Mouse (Mus musculus) midbrain, embryonic 16.5 days (tissue): Measurements from ENCODE around the gene Olfr109. TPM values are rescaled to one million over a fixed set of nuclear protein-coding genes. Genes with fewer than 3 reads are reported as not detected.

ENCODE experiments used
- ATAC-seq: fragments of 200-750 bp; cut with Nextera tagmentation; 2 replicates; pipeline ENCODE4 v1.8.0; 2017; ENCODE audit warnings: moderate TSS enrichment
- H3K27ac ChIP-seq: fragments of 300-500 bp; sonication (generic); 2 replicates; pipeline ENCODE4 v1.5.1; 2014; ENCODE audit warnings: mild to moderate bottlenecking, low read length, mixed read lengths
- H3K27me3 ChIP-seq: fragments of 300-500 bp; sonication (generic); 2 replicates; pipeline ENCODE4 v1.6.1; 2014; ENCODE audit warnings: low read depth, low read length, mixed read lengths; ENCODE audit not compliant: control insufficient read depth, insufficient read depth
- H3K36me3 ChIP-seq: fragments of 300-500 bp; sonication (generic); 2 replicates; pipeline ENCODE4 v1.6.1; 2014; ENCODE audit warnings: mild to moderate bottlenecking, low read length, moderate library complexity, mixed read lengths; ENCODE audit not compliant: control insufficient read depth, insufficient read depth
- H3K4me1 ChIP-seq: fragments of 300-500 bp; sonication (generic); 2 replicates; pipeline ENCODE4 v1.6.1; 2014; ENCODE audit warnings: mild to moderate bottlenecking, low read length, mixed read lengths; ENCODE audit not compliant: control insufficient read depth, insufficient read depth
- H3K4me2 ChIP-seq: fragments of 300-500 bp; sonication (generic); 2 replicates; pipeline ENCODE4 v1.6.1; 2014; ENCODE audit warnings: mild to moderate bottlenecking, low read length, mixed read lengths
- H3K4me3 ChIP-seq: fragments of 300-500 bp; sonication (generic); 2 replicates; pipeline ENCODE4 v1.5.1; 2014; ENCODE audit warnings: low read depth, mild to moderate bottlenecking, low read length, moderate library complexity, mixed read lengths
- H3K9ac ChIP-seq: fragments of 300-500 bp; sonication (generic); 2 replicates; pipeline ENCODE4 v1.6.1; 2014; ENCODE audit warnings: low read depth, low read length, mixed read lengths
- H3K9me3 ChIP-seq: fragments of 300-500 bp; sonication (generic); replicated peaks from 2 replicates; pipeline ENCODE4 v1.6.1; 2014; ENCODE audit warnings: mild to moderate bottlenecking, low read length, mixed read lengths; ENCODE audit not compliant: control insufficient read depth, poor library complexity, severe bottlenecking
- WGBS: fragments of 180-500 bp; shearing (Covaris S2); extraction: QIAGEN DNeasy Blood & Tissue Kit; methylation state at CpG from one replicate; pipeline ENCODE4 v1.1.7; 2014; 5-methylcytosine and 5-hydroxymethylcytosine counted together
- polyA plus RNA-seq: library from polyadenylated mRNA; unstranded; fragments of >200 nt; fragmentation: Nextera tagmentation; extraction: Ambion mirVana; gene quantifications from 2 replicates; pipeline ENCODE4 v1.2.1, GENCODE M21; 2015

The Olfr109 gene
- not detected in 2 replicates for polyA plus RNA-seq

- no peak within 1 kb of the TSS for H3K4me2 ChIP-seq
- no peak within 1 kb of the TSS for H3K4me3 ChIP-seq
- H3K9ac ChIP-seq: no peak within 1 kb of the TSS
- H3K27me3 ChIP-seq: no peaks in the 10 kb centered on the region
- no peak for ATAC-seq
- 88% methylated on average over 1 of the region's 1 CpGs for WGBS
- H3K27ac ChIP-seq: no peak within 1 kb of the TSS
- no peaks in the 10 kb centered on the region for H3K4me1 ChIP-seq
- no peaks in the 10 kb centered on the region for H3K36me3 ChIP-seq
- no peaks in the 10 kb centered on the region for H3K9me3 ChIP-seq
These were observed at the start of gene Olfr109 for GRCm38 (mm10) chr17:37458616-37459015. Olfr109 (plus strand) TSS chr17:37458916.

- H3K27ac ChIP-seq: no peak overlapping the region
- H3K27me3 ChIP-seq: no peaks in the 10 kb centered on the region
- no peak for ATAC-seq
- no peaks in the 10 kb centered on the region for H3K36me3 ChIP-seq
- no peaks in the 10 kb centered on the region for H3K4me1 ChIP-seq
- H3K9ac ChIP-seq: no peak overlapping the region
- H3K4me2 ChIP-seq: no peak overlapping the region
- H3K4me3 ChIP-seq: no peak overlapping the region
- no peaks in the 10 kb centered on the region for H3K9me3 ChIP-seq
These were observed 45.3 kb upstream of the Olfr109 start for GRCm38 (mm10) chr17:37413380-37413779.

GRCm38 (mm10) chr17:37445180-37445579, 13.5 kb upstream of the Olfr109 start, which contains the start of gene Olfr108:
Olfr108 (plus strand) TSS chr17:37445480.
- H3K36me3 ChIP-seq: no peaks in the 10 kb centered on the region
- H3K27ac ChIP-seq: no peak within 1 kb of the TSS

GRCm38 (mm10) chr17:37483452-37483851, 24.7 kb downstream of the Olfr109 start, which contains the start of gene H2-M2:
H2-M2 (minus strand) TSS chr17:37483552.
- no peaks in the 10 kb centered on the region for H3K27me3 ChIP-seq
- no peaks in the 10 kb centered on the region for H3K4me1 ChIP-seq
- no peaks in the 10 kb centered on the region for H3K9me3 ChIP-seq
- ATAC-seq: no peak
- H3K27ac ChIP-seq: no peak within 1 kb of the TSS
- no peak within 1 kb of the TSS for H3K4me3 ChIP-seq
- no peaks in the 10 kb centered on the region for H3K36me3 ChIP-seq
- no peak within 1 kb of the TSS for H3K4me2 ChIP-seq
- H3K9ac ChIP-seq: no peak within 1 kb of the TSS
- WGBS: 86% methylated on average over 2 of the region's 2 CpGs

More at GRCm38 (mm10) chr17:37445180-37445579, 13.5 kb upstream of the Olfr109 start, which contains the start of gene Olfr108:
- Histone ChIP-seq H3K27me3 (no peaks in the 10 kb centered on the region), H3K4me1 (no peaks in the 10 kb centered on the region), H3K4me2 (no peak within 1 kb of the TSS), H3K9me3 (no peaks in the 10 kb centered on the region), H3K4me3 (no peak within 1 kb of the TSS), H3K9ac (no peak within 1 kb of the TSS)
- ATAC-seq: no peak
- 81% methylated on average over 1 of the region's 1 CpGs for WGBS

- Histone ChIP-seq H3K9me3 (no peaks in the 10 kb centered on the region), H3K27me3 (no peaks in the 10 kb centered on the region), H3K4me3 (no peak within 1 kb of the TSS), H3K36me3 (no peaks in the 10 kb centered on the region), H3K4me2 (no peak within 1 kb of the TSS), H3K27ac (no peak within 1 kb of the TSS), H3K9ac (no peak within 1 kb of the TSS), H3K4me1 (no peaks in the 10 kb centered on the region)
- 63% methylated on average over 1 of the region's 1 CpGs for WGBS
- ATAC-seq: no peak
These were observed 33.3 kb downstream of the Olfr109 start, which contains the start of gene Olfr110 for GRCm38 (mm10) chr17:37491930-37492518. Olfr110 (plus strand) TSS chr17:37492468.

GRCm38 (mm10) chr17:37507730-37508129, 49.0 kb downstream of the Olfr109 start, which contains the start of gene Olfr111:
Olfr111 (plus strand) TSS chr17:37508030.
- no peaks in the 10 kb centered on the region for H3K9me3 ChIP-seq
- no peaks in the 10 kb centered on the region for H3K36me3 ChIP-seq
- no peak within 1 kb of the TSS for H3K4me3 ChIP-seq
- ATAC-seq: no peak
- H3K4me1 ChIP-seq: no peaks in the 10 kb centered on the region
- H3K4me2 ChIP-seq: no peak within 1 kb of the TSS
- H3K27me3 ChIP-seq: no peaks in the 10 kb centered on the region
- 91% methylated on average over 4 of the region's 4 CpGs for WGBS
- H3K9ac ChIP-seq: no peak within 1 kb of the TSS
- H3K27ac ChIP-seq: no peak within 1 kb of the TSS

Other genes with a start within 250 kb of the Olfr109 start
- 0.04 TPM in 1 of 2 replicates, not detected in the other for gene Olfr95, start 245.8 kb upstream of the Olfr109 start, polyA plus RNA-seq
- not detected in 2 replicates for gene Olfr96, start 238.8 kb upstream of the Olfr109 start, polyA plus RNA-seq
- gene Olfr97, start 221.6 kb upstream of the Olfr109 start, polyA plus RNA-seq: not detected in 2 replicates
- not detected in 2 replicates for gene Olfr98, start 195.2 kb upstream of the Olfr109 start, polyA plus RNA-seq
- 1.2 and 1.9 TPM in 2 replicates for gene H2-M3, start 188.7 kb upstream of the Olfr109 start, polyA plus RNA-seq
- not detected in 2 replicates for gene Olfr99, start 175.5 kb upstream of the Olfr109 start, polyA plus RNA-seq
- not detected in 2 replicates for gene Olfr101, start 154.6 kb upstream of the Olfr109 start, polyA plus RNA-seq
- not detected in 2 replicates for gene Olfr102, start 141.9 kb upstream of the Olfr109 start, polyA plus RNA-seq
- gene Olfr103, start 119.2 kb upstream of the Olfr109 start, polyA plus RNA-seq: not detected in 2 replicates
- not detected in 2 replicates for gene Olfr104-ps, start 99.3 kb upstream of the Olfr109 start, polyA plus RNA-seq
- gene Olfr105-ps, start 79.9 kb upstream of the Olfr109 start, polyA plus RNA-seq: not detected in 2 replicates
- gene Olfr106-ps, start 68.5 kb upstream of the Olfr109 start, polyA plus RNA-seq: not detected in 2 replicates
- not detected in 2 replicates for gene Olfr107, start 59.7 kb upstream of the Olfr109 start, polyA plus RNA-seq
- not detected in 2 replicates for gene Olfr108, start 13.4 kb upstream of the Olfr109 start, polyA plus RNA-seq
- gene H2-M2, start 24.6 kb downstream of the Olfr109 start, polyA plus RNA-seq: not detected in 2 replicates
- not detected in 2 replicates for gene Olfr110, start 33.6 kb downstream of the Olfr109 start, polyA plus RNA-seq
- 0.12 TPM in 1 of 2 replicates, not detected in the other for gene Olfr111, start 49.1 kb downstream of the Olfr109 start, polyA plus RNA-seq
- not detected in 2 replicates for gene Olfr112, start 110.5 kb downstream of the Olfr109 start, polyA plus RNA-seq
- gene Olfr113, start 118.7 kb downstream of the Olfr109 start, polyA plus RNA-seq: not detected in 2 replicates
- not detected in 2 replicates for gene Olfr114, start 133.8 kb downstream of the Olfr109 start, polyA plus RNA-seq
- gene Olfr115, start 168.2 kb downstream of the Olfr109 start, polyA plus RNA-seq: not detected in 2 replicates
- gene Olfr116, start 168.3 kb downstream of the Olfr109 start, polyA plus RNA-seq: not detected in 2 replicates
- not detected in 2 replicates for gene Olfr117, start 204.9 kb downstream of the Olfr109 start, polyA plus RNA-seq
- gene Olfr118, start 208.1 kb downstream of the Olfr109 start, polyA plus RNA-seq: not detected in 2 replicates
- gene Olfr119, start 237.6 kb downstream of the Olfr109 start, polyA plus RNA-seq: not detected in 2 replicates